Mouse (Mus musculus) megakaryocyte, embryonic 14.5 days (primary cell): ENCODE data around the gene Fahd1.

Experiments used
- FLI1 ChIP-seq: IDR thresholded peaks from 2 replicates; pipeline ENCODE4 v1.6.1; 2012; ENCODE audit warnings: low read length, inconsistent platforms, mixed read lengths
- GATA1 ChIP-seq: IDR thresholded peaks from 3 replicates; pipeline ENCODE4 v1.6.1; 2012; ENCODE audit warnings: mixed read lengths, low read length, inconsistent platforms, borderline replicate concordance

GRCm38 (mm10) chr17:24893276-24893675 lies 43.1 kb upstream of the Fahd1 start:
- TF ChIP-seq GATA1 (no peak), FLI1 (no peak)
